Mouse (Mus musculus) left cerebral cortex, adult 9 months (tissue): ENCODE results near the gene Dnajc6.

ENCODE experiments used
- DNase-seq, 2 experiments: peaks; one replicate each; pipeline ENCODE4 v3.0.0; 2022; ENCODE audit warnings: low spot score in 2 of 2

Dnajc6 gene

DNA sequence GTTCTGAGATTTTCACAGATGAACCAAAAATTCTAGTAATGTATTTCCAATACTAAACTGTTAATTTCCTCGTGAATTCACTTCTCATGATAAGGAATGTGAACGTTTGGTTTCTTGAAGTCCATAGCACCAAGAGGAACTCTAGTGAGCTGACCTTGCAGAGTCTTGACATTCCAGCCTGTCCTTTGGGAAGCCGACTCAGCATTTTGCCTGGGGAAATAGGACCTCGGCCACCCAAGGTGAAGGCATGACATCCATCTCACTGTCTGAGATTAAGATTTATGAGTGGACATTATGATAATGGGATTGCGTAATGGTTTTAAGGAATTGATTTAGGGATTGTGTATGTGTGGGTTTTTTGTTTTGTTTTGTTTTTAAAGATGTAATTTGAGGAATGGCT, 144.2 kb downstream of the Dnajc6 start:
- DNase-seq = no peak

DNA sequence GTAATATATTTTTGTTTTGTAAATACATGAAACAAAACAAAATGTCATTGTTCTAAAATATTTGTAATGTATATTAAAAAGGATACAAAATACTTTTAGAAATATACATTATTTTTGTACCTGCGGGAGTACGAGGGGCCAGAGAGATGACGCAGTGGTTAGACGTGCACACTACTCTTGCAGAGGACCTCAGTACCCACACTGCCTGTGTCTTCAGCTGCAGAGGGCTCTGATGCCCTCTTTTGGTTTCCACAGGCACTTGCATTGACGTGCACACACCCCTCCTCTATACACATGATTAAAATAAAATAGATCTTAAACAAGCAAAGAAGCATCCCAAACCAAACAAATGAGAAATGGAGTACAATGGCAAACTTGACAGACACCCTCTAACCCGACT, 146.3 kb downstream of the Dnajc6 start:
- DNase-seq = no peak

DNA sequence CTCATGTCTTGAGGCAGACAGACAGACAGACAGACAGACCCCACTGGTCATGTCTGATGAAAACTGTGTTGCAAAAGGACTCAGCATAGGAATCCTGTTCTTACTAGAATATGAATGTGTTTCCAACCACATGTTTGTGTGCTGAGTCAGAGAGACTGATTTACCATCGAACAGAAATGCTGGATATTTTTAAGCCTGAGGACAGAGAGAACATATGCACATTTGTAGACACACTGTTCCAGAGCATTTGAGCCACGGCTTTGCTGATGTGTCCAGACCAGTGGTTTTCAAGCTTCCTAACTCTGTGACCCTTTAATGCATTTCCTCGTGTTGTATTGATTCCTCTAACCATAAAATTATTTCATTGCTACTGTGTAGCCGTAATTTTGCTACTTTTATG, 146.8 kb downstream of the Dnajc6 start:
- DNase-seq = peak in 1 of 2 experiments; percentile 46

DNA sequence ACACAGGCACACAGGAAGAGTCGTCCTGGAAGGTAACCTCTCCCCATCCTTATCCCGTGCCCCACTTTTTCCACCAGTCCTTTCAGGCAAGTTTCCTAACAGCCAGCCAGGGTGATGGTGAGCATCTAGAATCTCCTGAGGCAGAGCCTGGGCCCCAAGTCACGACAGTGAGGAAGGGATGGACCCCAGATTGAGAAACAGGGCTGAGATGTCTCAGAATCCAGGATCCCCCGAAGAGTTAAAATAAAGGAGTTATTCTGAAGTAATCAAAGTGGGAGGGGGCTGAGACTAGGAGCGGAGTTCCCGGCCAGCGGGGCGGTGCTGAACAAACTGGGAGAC, 150.4 kb downstream of the Dnajc6 start:
- no peak for DNase-seq

GRCm38 (mm10) chr4:101647196-101647905, 150.9 kb downstream of the Dnajc6 start, which contains the start of gene Leprot:
TSS of gene Leprot (plus strand) at chr4:101647718.
- peak; percentile 100 for DNase-seq

GRCm38 (mm10) chr4:101647976-101648642, 151.7 kb downstream of the Dnajc6 start:
- DNase-seq = no peak

DNA sequence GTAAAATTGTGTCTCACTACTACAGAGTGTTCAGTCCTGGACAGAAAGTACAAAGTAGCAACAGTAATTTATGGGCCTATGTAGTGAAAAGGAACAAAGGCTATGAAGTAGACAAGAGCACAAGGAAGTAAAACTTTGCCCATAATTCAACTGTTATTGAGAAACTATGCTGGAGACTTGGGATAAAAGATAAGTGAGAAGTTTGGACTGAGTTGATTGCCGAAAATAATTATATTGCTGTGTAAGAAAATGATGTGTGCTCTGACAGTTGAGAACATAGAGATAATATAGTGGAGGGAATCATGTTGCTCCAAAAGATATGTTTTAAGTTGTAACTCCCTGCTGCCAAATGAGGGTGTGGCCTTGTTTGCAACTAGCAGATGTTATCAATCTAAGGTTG, 152.3 kb downstream of the Dnajc6 start:
- no peak for DNase-seq

DNA sequence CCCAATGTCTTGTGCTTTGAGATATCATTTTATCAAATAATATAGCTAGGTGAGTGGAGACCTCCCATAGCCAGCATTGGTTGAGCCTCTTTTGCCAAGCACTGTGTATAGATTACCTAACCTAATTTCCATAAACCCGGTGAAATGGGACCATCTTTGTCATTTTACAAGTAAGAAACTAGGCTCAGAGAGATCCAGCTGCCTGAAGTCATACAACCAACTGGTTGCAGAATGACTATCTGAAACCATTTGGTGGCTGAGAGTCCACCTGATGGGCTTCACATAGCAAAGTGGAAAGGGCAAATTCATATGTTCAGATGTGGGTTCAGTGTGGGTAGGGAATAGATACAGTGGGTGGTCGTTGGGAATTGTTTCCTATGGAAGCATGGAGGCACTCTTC, 154.5 kb downstream of the Dnajc6 start:
- DNase-seq = no peak

- no peak for DNase-seq
Observed at GRCm38 (mm10) chr4:101654256-101654655, 157.8 kb downstream of the Dnajc6 start.

GRCm38 (mm10) chr4:101654788-101655414, 158.5 kb downstream of the Dnajc6 start:
- DNase-seq = no peak

- no peak for DNase-seq
Observed at GRCm38 (mm10) chr4:101655415-101655790, 159.0 kb downstream of the Dnajc6 start.

GRCm38 (mm10) chr4:101656056-101656455, 159.6 kb downstream of the Dnajc6 start:
- DNase-seq = no peak

DNA sequence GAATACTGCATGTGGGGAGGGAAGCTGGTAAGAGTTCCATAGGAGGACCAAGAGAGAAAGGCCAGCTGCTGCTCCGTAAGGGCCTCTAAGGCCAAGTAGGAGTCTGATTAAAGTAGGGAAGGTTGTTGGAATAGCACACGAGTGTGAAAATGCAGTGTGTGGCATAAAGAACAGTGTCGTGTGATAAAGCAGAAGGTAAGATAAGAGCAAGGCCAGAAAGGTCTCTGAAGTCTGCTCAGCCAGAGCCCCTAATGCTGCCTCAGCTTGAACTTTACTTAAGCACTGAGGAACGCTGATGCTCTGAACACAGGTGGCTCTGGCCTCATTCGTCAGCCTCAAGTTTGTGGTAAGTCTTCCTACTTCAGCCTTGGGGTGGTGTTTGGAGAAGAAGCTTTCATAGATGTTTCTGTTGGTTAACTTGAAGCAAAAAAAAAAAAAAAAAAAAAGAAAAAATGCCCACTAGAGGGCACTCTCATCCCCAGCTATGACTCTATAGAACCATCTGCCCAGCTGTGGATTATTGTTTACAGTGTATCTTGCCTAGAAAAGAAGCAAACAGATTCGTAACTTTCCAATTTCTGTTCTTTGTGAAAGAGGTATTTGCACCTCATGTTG, 160.6 kb downstream of the Dnajc6 start:
- DNase-seq = no peak

GRCm38 (mm10) chr4:101664160-101664750, 167.8 kb downstream of the Dnajc6 start:
- peak in 1 of 2 experiments; percentile 37 for DNase-seq

DNA sequence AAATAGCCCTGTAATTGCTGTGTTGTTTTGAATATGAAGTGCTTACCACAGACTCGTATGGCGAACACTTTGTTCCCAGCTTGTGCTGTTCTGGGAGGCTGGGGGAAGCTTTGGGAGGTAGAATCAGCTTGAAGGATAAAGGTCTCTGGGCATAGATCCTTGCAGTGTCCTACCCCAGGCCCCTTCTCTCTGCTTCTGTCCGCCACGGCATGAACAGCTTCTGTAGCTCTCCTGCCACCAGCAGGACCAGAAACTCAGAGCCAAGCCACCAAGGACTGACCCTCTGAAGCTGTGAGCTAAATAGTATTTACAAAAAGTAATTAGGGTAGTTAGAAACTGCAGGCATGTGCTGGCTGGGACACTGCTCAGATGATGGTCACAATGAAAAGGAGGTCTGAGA, 168.3 kb downstream of the Dnajc6 start:
- DNase-seq = no peak

GRCm38 (mm10) chr4:101669161-101669560, 172.7 kb downstream of the Dnajc6 start:
- DNase-seq = no peak

- DNase-seq = no peak
Observed at GRCm38 (mm10) chr4:101669811-101670210, 173.4 kb downstream of the Dnajc6 start.

- no peak for DNase-seq
Observed at GRCm38 (mm10) chr4:101674790-101675189, 178.3 kb downstream of the Dnajc6 start.

DNA sequence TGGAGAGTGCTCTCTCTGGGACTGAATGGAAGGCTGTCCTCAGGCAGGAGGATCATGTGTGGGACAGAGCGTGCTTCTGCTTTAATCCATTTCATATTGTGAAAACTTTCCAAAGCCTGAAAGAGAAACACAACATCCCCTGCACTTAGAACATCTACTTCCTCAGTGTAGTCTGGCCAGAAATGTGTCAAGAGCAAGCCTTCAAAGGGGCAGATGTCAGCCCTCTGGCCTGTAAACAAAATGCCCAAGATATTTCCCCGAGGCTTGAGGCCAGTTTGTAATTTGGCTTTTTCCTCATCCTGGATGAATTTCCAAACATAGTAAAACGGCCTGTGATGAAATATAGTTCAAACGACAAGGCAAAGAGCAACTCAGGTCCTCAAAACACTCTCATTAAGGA, 179.3 kb downstream of the Dnajc6 start:
- no peak for DNase-seq

DNA sequence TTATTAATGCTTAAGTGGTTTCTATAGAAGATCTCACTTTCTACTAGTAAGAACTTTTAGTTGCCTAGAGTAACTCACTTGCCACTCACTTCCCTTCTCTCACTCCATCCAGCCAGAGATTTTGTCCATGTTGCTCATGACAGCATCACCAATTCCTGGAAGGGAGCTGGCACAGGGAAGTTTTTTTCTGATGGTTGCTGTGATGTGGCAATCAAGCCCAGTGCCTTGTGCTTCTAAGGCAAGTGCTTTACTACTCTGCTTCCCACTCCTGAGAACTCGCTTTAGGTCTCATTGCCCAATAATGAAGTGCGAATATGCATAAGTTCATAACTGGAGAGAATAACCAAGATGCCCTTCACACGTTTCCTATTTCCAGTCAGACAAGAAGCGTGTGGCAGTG, 186.2 kb downstream of the Dnajc6 start:
- DNase-seq = no peak

DNA sequence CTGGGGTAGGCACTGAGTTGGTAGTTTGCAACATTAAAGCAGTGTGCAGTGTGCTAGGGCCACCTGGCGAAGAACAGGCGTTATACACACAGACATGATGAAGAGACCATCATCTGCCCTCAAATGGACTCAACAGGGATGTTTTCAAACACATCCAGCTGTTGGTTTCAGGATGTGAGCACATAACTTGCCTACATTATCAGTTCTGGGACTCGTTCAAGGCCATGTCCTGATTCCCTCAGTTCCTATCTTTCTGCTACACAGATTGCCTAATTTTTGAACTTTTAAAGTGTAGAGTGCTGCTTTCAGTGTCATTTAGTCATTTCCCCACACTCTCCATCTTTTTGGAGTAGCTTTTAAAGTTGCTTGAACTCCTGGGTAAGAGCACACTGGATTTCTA, 186.6 kb downstream of the Dnajc6 start:
- no peak for DNase-seq

DNA sequence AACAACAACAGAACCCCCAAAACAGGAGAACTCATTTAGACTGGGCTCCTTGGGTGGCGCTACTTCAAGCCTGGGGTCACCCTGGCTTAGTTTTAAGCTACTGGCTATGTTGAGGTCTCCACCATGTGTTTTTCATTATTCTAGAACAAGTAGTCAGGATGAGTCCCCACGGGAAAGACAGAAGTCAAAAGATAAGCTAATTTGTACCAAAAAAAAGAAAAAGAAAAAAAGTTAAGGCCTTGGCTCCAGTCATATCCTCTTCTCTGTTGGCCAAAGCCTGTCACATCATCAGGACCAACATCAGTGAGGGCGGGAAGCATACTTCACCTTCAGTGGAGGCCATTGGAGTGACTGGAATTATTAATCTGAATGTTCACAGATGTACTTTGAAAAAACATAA, 188.4 kb downstream of the Dnajc6 start:
- DNase-seq = no peak
